Mouse (Mus musculus) CD4-positive, CD25-positive, alpha-beta regulatory T cell, adult 2 months (primary cell): Measurements from ENCODE around the gene Numb.
"Not testable (repeated sequence)": the region's sequence is repeated elsewhere in the genome, so short reads cannot be mapped to it uniquely, and the experiment has no call there.

Experiments
- DNase-seq: peaks from one replicate; pipeline ENCODE4 v3.0.0-alpha.2; 2012; ENCODE audit warnings: low read depth, low spot score

Gene Numb

DNA sequence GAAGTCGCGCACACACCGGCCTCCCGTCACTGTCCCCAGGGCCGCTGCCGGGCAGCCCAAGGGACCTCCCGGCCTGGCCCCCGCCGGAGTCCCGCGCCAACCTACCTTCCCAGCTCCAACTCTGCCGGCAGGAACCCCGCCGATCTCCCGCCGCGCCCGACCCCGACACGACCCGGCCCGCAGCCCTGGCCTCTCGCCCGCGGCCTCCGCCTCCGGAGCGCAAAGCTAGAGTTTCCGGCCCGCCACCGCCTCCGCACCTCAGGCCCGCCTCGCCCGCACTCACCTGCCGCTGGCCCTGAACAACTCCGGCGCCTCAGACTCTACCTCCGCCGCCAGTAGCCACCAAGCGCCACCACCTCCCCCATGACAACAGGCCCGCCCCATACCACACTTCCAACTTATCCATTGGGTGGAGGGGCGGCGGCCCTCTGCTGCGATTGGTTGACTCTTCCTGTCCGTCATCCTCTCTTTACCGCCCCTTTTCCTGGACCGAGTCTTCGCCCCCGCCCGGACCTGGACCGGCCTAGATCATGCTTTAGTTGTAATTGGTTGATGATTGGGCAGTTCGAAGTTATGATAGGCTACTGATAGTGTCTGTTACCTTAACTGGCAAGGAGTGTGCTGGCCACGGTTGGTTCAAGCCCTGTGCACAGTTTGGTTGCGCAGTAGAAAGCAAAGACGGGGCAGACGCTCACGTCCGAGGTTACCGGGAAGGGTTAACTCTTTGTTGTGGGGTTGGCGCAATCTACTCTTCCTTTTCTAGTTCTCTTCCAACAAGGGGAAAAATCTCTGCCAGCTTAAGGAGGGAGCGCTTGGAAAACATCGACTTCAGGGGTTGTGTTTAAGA lies at the start of gene Numb:
Gene Numb, minus strand, starts transcription at position 400 of the 847 bp plus-strand sequence.
- peak; percentile 98 for DNase-seq

DNA sequence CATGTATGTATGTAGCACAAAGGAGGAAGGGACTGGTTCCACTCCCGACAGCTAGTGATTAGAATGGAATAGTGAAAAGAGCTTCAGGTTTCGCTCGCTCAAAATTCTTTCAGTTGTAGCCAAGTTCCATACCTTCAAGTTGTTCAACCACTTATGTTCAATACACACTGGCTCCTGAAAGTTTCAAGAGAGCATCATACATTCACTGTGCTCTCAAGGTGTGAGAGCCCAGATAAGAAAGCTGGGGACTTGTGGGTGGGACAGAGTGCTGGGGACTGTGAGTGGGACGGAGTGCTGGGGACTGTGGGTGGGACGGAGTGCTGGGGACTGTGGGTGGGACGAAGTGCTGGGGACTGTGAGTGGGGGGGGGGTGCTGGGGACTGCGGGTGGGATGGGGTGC lies 43.5 kb upstream of the Numb start:
- DNase-seq, result no peak

DNA sequence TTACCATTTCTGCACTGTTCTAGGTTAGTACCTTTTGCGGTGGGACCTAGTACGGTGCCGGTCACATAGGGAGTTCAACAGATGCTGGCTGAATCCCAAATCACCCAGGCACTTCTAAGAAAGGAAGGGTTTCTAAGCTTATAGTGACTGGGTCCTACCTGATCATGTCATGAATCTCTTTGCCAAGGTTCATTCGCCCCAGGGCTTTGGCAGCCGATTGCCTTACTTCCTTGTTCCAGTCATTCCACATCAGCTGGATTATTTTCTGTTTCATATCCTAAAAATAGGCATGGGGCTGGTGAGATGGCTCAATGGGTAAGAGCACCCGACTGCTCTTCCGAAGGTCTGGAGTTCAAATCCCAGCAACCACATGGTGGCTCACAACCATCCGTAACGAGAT lies 36.5 kb upstream of the Numb start:
- no peak for DNase-seq

DNA sequence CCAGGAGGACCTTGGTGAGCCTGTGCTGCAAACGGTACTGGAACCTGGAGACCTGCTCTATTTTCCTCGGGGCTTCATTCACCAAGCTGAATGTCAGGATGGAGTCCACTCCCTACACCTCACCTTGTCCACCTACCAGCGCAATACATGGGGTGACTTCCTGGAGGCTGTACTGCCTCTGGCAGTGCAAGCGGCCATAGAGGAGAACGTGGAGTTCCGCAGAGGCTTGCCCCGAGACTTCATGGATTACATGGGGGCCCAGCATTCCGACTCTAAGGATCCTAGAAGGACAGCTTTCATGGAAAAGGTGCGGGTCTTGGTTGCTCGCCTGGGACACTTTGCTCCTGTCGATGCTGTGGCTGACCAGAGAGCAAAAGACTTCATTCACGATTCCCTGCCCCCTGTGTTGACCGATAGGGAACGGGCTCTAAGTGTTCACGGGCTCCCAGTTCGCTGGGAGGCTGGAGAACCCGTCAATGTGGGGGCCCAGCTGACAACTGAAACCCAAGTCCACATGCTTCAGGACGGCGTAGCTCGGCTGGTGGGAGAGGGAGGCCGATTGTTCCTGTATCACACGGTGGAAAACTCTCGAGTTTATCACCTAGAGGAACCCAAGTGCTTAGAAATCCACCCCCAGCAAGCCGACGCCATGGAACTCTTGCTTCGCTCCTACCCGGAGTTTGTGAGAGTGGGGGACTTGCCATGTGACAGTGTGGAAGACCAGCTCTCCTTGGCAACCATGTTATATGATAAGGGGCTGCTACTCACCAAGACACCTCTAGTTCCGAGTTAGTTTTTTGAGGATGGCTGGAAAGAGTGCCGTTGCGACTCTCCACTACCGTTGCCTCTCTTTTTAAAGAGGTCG lies 30.2 kb upstream of the Numb start:
- DNase-seq, result no peak

DNA sequence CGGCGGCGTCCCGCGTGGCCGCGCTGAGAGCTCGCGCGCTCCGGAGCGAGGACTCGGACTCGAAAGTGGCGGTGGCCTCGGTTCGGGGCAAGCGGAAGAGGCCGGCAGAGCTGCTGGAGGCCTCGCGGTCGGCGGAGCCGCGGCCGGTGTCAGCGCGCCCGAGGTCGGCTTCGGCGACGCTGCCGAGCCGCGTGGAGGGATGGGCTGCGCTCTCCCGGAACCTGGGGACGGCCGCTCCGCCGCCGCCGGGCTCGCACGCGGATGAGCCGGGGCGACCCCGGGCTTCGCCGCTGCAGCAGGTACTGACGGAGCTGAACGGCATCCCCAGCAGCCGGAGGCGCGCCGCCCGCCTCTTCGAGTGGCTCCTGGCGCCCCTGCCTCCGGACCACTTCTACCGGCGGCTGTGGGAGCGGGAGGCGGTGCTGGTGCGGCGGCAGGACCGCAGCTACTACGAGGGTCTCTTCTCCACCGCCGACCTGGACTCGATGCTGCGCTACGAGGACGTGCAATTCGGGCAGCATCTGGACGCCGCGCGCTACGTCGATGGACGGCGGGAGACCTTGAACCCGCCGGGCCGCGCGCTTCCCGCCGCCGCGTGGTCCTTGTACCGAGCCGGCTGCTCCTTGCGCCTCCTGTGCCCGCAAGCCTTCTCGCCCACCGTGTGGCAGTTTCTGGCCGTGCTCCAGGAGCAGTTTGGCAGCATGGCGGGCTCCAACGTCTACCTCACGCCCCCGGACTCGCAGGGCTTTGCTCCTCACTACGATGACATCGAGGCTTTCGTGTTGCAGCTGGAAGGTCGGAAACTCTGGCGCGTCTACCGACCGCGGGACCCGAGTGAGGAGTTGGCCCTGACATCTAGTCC lies 29.3 kb upstream of the Numb start:
- peak; percentile 58 for DNase-seq

DNA sequence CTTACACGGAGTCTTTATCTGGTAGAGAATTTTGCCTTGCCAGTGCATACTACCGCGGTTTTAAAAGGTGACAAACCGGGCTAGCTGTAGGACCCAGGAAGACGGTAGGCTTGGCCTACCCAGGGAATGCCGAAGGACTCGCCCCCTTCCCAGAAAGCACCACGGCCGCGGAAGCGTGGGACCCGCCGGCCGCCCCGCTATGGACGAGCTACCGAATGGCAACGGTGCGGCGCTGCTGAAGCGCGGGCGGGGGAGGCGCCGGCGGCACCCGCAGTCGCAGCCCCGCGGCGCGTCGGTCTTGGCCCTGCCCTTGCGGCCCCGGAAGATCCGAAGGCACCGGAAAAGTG lies 28.7 kb upstream of the Numb start, which contains the start of gene Riox1:
Gene Riox1, plus strand, starts transcription at position 116 of the 347 bp plus-strand sequence.
- peak; percentile 88 for DNase-seq

DNA sequence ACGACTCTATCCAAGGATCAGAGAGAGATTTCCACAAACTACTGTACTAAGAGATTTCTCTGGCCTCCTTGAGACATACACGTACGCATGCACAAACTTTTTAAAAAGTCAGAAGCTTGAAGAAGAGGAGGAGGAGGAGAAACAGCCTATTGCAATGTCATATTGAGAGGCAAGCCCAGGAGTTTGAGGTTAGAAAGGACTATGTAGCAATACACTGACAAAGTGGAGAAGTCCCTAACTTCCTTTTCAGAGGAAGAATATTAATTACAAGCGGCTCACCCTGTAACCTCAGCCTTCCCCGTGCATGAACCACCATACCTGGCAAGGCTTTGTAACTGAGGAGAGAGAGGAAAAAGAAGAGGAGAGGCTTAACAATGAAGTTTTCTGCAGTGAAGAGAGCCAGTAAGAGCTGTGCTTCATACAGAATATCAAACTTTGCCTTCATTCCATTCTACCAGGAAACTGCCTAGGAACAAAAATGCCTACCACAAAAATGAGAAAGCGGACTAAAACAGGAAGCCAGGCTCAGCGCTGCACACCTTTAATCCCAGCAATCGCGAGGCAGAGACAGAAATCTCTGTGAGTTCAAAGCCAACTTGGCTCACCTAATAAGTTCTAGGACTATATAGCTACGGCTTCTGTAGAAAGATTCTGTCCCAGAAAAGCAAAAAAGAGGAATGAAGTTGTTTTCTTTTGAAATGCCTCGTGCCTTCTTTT lies 28.2 kb upstream of the Numb start:
- DNase-seq, result no peak

DNA sequence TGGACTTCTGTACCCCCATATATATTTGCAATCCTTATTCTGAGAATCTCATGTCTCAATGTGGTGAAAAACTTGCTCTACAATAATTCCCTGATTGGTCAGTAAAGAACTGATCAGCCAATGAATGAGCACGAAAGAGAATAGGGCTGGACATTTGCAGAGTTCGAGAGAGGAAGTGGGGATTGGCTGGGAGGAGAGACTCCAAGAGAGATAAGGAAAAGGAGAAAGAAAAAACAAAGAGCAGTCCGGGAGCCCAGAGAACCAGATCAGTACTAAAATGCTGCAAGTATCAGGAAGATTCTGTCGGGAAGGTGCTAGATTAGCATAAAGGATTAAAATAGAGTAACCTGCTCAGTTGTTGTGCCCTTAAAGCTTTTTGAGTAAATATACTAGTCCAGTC lies 27.3 kb upstream of the Numb start:
- no peak for DNase-seq

DNA sequence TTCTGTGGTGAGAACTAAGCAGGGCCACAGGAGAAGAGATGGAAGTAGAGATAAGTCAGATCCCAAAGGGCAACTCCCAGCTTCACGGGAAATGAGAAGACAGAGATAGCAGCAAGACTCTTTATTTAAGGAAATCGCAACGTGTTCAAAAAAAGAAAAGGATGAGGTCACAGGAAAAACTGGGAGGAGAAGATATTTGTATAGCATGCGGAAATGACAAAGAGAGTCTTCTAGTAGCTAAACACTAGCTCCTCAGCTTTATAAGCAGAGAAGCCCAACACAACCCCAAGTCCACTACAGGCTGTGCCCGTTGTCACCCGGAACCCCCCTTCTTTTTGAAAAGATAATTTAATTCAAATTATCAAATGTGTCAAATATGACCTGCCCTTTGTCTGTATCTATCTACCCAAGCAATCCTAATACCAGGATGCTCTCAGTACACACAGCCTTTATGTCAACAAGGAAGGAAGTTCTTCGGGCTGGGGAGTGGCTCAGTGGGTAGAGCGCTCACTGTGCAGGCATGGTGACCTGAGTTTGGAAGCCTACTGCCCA lies 25.6 kb upstream of the Numb start:
- DNase-seq, result no peak

DNA sequence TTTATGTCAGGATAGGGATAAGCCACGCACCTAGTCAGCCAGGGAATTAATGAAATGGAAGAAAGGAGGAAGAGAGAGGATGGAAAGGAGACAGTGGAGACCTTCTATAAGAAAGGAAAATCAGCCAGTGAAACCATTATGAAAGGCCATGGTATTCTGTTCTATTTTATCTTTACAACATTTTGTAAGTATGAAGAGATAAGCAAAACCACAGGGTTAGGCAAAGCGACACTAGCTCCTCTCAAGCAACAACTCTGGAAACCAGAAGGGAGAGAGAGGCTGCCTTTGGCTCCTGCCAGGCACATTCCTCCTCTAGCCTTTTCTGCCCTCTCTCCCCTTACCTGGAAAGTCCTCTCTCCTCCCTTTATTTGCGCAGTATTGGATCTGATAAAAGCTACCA lies 20.2 kb upstream of the Numb start:
- DNase-seq, result no peak

DNA sequence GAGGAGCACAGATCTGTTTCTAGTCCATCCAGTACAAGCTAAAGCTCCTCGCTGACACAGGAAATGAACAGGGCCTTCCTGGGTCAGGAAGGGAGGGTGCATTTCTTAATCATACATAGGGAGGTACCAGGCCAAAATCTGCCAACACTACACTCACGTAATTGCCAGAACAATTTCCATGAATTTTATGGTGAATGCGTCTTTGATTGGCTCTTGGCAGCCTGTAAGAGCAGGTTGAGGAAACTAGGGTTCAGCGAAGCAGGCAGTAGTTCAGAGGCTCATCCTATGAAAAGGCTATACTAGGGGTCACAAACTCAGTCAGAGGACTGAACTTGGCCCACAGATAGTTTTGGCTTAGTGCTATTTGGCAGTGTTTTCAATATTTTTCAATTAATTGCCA lies 18.3 kb upstream of the Numb start:
- no peak for DNase-seq

DNA sequence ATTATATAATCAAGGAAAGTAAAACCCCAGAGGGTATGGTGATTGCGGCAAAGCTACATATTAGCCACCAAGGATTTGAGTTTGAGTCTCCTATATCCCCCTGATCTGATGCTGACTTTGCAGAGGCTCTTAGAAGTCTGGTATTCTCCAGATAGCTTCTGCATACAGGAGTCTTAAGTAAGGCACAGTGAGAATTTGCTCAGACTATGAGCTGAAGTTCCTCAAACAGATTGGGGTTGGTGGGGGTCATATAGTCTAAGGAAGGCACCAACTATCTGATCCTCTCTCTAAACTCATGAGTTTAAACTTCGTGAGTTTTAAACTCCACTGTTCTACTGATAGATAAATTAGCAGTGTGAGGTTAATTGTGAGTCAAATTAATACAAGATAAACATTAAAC lies 17.6 kb upstream of the Numb start:
- no peak for DNase-seq

DNA sequence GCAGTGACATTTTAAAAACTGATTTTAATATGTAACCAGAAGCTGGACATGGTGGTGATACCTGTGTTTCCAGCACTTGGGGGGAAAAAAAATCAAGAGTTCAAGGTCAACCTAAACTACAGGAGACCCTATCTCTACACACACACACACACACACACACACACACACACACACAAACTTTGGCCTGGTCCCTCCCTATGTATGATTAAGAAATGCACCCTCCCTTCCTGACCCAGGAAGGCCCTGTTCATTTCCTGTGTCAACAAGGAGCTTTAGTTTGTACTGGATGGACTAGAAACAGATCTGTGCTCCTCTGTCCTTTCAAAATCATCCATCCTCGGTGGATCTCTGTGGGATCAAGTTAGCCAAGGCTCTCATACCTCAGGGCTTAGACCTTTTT lies 16.9 kb upstream of the Numb start:
- not testable (repeated sequence) for DNase-seq

DNA sequence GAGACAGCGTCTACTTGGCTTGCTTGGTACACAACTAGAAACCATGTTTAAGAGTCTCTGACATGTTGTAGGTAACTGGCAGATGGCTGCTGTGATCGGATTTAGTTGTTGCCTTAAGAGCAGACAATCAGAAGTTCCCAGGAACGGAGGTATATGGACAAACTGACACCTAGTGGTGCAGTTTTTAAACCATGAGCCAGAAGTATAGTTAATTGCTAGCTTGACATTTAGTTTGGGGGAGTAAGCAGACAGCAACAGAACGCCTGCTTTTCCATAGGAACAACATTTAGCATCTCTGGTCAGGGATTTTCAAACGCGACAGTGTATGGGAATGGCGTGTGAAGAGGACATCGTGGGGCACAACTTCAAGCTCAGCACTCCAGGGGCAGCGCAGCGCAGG lies 15.9 kb upstream of the Numb start:
- DNase-seq, result no peak

DNA sequence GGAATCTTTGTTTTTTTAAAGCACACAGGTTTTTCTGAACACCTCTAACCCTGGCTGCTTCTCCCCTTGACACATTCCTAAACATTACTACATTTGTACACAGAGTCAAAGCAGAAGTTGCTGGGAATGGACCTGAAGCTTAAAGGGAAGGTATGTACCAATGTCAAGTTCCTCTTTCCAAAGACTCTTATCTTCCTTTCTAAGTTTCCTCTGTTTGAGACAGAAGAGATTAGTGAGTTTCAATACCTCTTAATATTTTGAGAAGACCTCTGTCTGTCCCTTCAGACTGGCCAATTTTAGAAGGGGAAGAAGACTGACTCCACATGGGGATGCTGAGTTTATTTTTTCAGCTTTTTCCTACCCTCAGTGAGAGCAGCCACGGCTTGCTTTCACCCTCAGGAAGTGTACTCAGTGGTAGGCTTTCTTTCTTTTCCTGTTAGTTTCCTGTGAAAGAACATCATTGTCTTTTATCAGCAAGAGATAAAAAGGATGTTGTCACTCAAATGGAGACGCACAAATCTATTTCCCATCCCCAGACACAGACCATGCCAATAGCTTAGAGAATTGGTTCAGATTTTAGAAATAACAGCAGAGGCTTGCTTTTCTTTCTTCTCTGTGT lies 7.6 kb upstream of the Numb start:
- peak; percentile 49 for DNase-seq

DNA sequence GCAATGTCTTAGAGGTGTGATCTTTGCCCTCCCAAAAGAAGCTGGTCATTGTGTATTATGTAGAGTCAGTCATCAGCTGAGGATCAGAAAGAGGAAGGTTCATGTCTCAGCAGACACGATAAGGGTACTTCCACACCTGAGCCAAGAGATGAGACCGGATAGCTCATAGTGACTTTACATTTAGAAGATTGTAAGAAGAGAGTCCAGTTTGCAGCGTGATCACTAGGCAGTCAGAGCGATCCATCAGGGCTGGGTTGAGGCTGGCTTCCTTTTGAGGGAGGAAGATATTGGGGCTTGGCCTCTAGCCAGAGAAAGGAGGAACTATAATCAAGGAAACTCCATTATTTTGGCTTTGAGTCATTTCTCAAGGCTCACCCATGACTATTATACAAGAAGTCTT lies 6.0 kb upstream of the Numb start:
- no peak for DNase-seq

DNA sequence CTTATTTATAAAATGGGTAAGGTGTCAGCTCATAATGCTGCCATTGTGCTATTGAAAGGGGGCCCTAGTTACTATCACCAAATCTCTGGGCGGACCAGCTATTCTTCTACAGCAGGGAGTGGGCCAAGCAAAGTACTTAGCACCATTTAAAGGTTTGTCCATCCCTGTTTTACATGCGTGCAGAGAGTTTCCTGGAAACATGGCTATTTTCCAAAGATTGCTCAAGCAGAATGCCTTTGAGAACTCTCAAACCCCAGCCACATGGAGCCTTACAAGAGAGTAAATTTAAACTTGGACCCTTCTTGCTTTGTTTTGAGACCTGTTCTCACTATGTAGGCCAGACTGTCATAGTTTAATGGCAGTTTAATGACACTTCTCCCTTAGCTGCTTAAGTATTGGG lies 4.3 kb upstream of the Numb start:
- DNase-seq, result no peak

DNA sequence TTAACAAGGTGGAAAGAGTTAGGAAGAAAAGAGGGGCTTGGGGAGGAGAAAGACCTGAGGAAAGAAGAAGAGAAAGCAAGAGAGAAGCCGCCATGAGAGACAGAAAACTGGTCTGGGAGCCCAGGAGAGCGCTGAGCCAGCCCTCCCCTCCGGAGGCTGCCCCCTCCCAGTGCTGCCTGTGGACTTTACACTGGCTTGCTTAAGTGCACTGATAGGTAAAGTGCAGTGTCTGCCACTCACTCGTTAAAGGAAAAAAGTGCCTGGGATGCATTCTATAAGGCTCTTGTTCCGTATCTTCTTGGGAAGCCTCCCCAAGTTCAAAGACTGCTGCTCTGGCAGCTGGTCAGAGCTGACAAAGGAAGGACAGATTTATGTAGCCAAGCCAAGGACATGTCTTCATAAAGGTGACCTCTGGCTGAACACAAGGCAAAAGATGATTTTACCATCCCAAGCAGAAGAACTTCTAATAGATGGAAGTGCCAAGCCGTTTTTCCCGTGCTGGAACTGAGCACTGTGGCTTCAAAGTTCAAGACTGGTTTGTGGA lies 3.5 kb upstream of the Numb start:
- DNase-seq, result no peak

DNA sequence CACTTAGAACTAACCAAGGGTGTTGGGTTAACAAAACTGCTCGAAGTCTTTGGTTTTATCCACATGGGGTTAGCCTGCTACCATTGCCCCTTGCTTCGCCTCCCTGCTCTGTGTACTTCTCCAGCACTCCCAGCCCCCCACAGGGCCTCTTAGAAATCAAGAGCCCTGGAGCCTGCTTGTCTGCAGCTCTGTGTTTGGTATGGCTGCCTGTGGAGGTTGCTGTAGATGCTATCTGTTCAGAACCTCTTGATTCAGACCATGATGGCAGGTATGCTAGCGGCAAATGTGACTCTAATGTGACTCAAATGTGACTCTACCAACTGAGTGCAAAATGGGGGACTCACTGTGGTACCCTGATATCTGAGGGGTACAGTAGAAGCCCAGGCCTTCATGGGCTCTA lies 2.6 kb upstream of the Numb start:
- no peak for DNase-seq

DNA sequence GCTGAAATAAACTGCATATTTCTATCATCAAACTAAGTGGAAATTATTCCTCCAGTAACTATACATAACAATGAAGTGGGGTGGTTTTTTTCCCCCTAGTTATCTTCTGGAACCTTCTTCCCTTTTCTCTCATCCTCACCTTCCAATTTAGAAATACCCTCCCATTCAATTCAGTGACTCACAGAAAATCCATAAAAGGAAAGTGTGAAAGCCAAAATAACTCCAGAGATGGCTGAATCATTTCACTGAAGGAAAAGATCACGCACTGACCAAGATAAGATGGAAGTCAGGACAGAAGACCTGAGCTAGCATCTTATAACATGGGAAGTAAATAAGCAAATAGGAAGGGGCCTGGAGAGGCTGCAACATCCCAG lies 1.7 kb upstream of the Numb start:
- DNase-seq, result no peak
